7 mouse cellular contexts compared by ENCODE assay signal in the genomic region with DNA sequence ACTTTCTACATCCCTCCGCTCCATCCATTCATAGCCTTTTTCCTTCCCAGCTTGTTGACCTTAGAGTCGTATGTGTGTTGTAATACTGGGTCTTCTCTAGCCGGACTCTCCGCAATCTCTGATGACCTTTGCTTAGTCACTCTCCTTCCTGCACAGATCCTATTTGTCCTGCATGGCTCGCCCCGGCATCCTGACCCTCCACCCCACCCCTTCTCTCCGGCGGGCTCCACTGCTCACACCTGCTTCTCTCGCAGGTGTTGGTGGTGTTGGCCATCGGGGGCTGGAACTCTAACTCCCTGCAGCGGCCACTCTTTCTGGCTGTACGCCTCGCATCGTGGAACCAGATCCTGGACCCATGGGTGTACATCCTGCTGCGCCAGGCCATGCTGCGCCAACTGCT. TPM values are rescaled to one million over a fixed set of nuclear protein-coding genes. Genes with fewer than 3 reads are reported as not detected.
A peak's percentile ranks its signal among the peaks of the same experiment; 100 is the strongest.
DNase-seq lines count a peak whose midpoint lies in the region; ATAC-seq lines count a peak whose summit lies in the region.

No protein-coding gene starts in this region.

- DNase-seq in hindbrain, embryonic 10.5 days (ENCODE audit: low spot score), result no peak
- no peak for DNase-seq in hindbrain, embryonic 11.5 days (ENCODE audit: low spot score)
- no peak for DNase-seq in midbrain, embryonic 14.5 days
- DNase-seq in c-Kit-positive CD71-positive TER-119-positive erythroid progenitor cells, embryonic 14.5 days (ENCODE audit: low spot score), result no peak
- no peak for DNase-seq in testis, postnatal 14 days (ENCODE audit: low spot score)

- H3K4me2 ChIP-seq in hindbrain, embryonic 16.5 days (ENCODE audit: low read length), result no peak overlapping the region
- H3K4me2 ChIP-seq in hindbrain, embryonic 11.5 days (replicated peaks; ENCODE audit: low read depth, low read length), result no peak overlapping the region; the same call in 1 of the 2 replicates
- no peak overlapping the region for H3K4me2 ChIP-seq in intestine, embryonic 16.5 days (ENCODE audit: low read depth, low read length)
- H3K4me2 ChIP-seq in midbrain, embryonic 14.5 days (ENCODE audit: low read length), result peak overlapping the region; percentile 67

- H3K36me3 ChIP-seq in hindbrain, embryonic 10.5 days, result peaks cover 54% of the 10 kb centered on the region
- peaks cover 32% of the 10 kb centered on the region for H3K36me3 ChIP-seq in hindbrain, embryonic 16.5 days (ENCODE audit: control insufficient read depth, insufficient read depth, low read length)
- H3K36me3 ChIP-seq in hindbrain, embryonic 11.5 days (ENCODE audit: control insufficient read depth, insufficient read depth, low read length), result no peaks in the 10 kb centered on the region
- H3K36me3 ChIP-seq in intestine, embryonic 16.5 days (ENCODE audit: control insufficient read depth, insufficient read depth, low read length), result peaks cover 18% of the 10 kb centered on the region
- peaks cover 52% of the 10 kb centered on the region for H3K36me3 ChIP-seq in midbrain, embryonic 14.5 days (ENCODE audit: control insufficient read depth, insufficient read depth, low read length)

- WGBS in hindbrain, embryonic 10.5 days, result 78% methylated on average over 16 of the region's 16 CpGs
- WGBS in hindbrain, embryonic 16.5 days, result 76% methylated on average over 16 of the region's 16 CpGs
- 79% methylated on average over 16 of the region's 16 CpGs for whole genome bisulfite sequencing in hindbrain, embryonic 11.5 days
- 74% methylated on average over 16 of the region's 16 CpGs for WGBS in intestine, embryonic 16.5 days
- 80% methylated on average over 16 of the region's 16 CpGs for WGBS in midbrain, embryonic 14.5 days

- ATAC-seq in hindbrain, embryonic 16.5 days, result no peak
- 0 out of 2 replicates have a peak, but pooled peaks have one; percentile 6 for ATAC-seq in hindbrain, embryonic 11.5 days (ENCODE audit: low FRiP score)
- 0 out of 2 replicates have a peak, but pooled peaks have one; percentile 0 for ATAC-seq in intestine, embryonic 16.5 days
- no peak for ATAC-seq in midbrain, embryonic 14.5 days (ENCODE audit: low FRiP score, low TSS enrichment)

- H3K9me3 ChIP-seq in hindbrain, embryonic 10.5 days, result no peaks in the 10 kb centered on the region
- H3K9me3 ChIP-seq in hindbrain, embryonic 16.5 days (ENCODE audit: control insufficient read depth, low read length), result no peaks in the 10 kb centered on the region
- H3K9me3 ChIP-seq in hindbrain, embryonic 11.5 days (ENCODE audit: control insufficient read depth, low read length), result no peaks in the 10 kb centered on the region
- H3K9me3 ChIP-seq in intestine, embryonic 16.5 days (ENCODE audit: control insufficient read depth, low read length), result no peaks in the 10 kb centered on the region
- H3K9me3 ChIP-seq in midbrain, embryonic 14.5 days (ENCODE audit: control insufficient read depth, low read length), result no peaks in the 10 kb centered on the region

- peak overlapping the region; percentile 80 for H3K27ac ChIP-seq in hindbrain, embryonic 10.5 days
- no peak overlapping the region for H3K27ac ChIP-seq in hindbrain, embryonic 16.5 days (ENCODE audit: low read depth, low read length)
- no peak overlapping the region for H3K27ac ChIP-seq in hindbrain, embryonic 11.5 days (ENCODE audit: low read depth, low read length)
- H3K27ac ChIP-seq in intestine, embryonic 16.5 days (ENCODE audit: low read length), result no peak overlapping the region
- no peak overlapping the region for H3K27ac ChIP-seq in midbrain, embryonic 14.5 days (replicated peaks; ENCODE audit: low read depth, low read length)

- H3K27me3 ChIP-seq in hindbrain, embryonic 10.5 days (ENCODE audit: insufficient read depth, poor library complexity, severe bottlenecking), result peaks cover 27% of the 10 kb centered on the region
- no peaks in the 10 kb centered on the region for H3K27me3 ChIP-seq in hindbrain, embryonic 16.5 days (replicated peaks; ENCODE audit: control insufficient read depth, insufficient read depth, low read length)
- H3K27me3 ChIP-seq in hindbrain, embryonic 11.5 days (ENCODE audit: control insufficient read depth, insufficient read depth, low read length), result peaks cover 6% of the 10 kb centered on the region
- H3K27me3 ChIP-seq in intestine, embryonic 16.5 days (replicated peaks; ENCODE audit: control insufficient read depth, insufficient read depth, low read length), result no peaks in the 10 kb centered on the region
- no peaks in the 10 kb centered on the region for H3K27me3 ChIP-seq in midbrain, embryonic 14.5 days (ENCODE audit: control insufficient read depth, insufficient read depth, low read length)

- peak overlapping the region; percentile 54; the same call in 1 of the 2 replicates for H3K4me3 ChIP-seq in hindbrain, embryonic 10.5 days
- no peak overlapping the region for H3K4me3 ChIP-seq in hindbrain, embryonic 16.5 days (ENCODE audit: low read length)
- 0 out of 2 replicates have a peak overlapping the region, but pooled peaks have one; percentile 31 for H3K4me3 ChIP-seq in hindbrain, embryonic 11.5 days (ENCODE audit: low read depth, low read length)
- H3K4me3 ChIP-seq in intestine, embryonic 16.5 days (ENCODE audit: low read length), result no peak overlapping the region
- H3K4me3 ChIP-seq in midbrain, embryonic 14.5 days (replicated peaks; ENCODE audit: low read depth, low read length), result no peak overlapping the region

- H3K9ac ChIP-seq in hindbrain, embryonic 16.5 days (ENCODE audit: low read depth, low read length), result no peak overlapping the region
- no peak overlapping the region; the same call in 1 of the 2 replicates for H3K9ac ChIP-seq in hindbrain, embryonic 11.5 days (ENCODE audit: low read depth, low read length)
- H3K9ac ChIP-seq in intestine, embryonic 16.5 days (ENCODE audit: low read depth, low read length), result no peak overlapping the region
- H3K9ac ChIP-seq in midbrain, embryonic 14.5 days (replicated peaks; ENCODE audit: low read length), result no peak overlapping the region; the same call in 1 of the 2 replicates

- peaks cover 37% of the 10 kb centered on the region for H3K4me1 ChIP-seq in hindbrain, embryonic 10.5 days (replicated peaks)
- H3K4me1 ChIP-seq in hindbrain, embryonic 16.5 days (ENCODE audit: control insufficient read depth, insufficient read depth, low read depth, low read length), result peaks cover 26% of the 10 kb centered on the region
- peaks cover 5% of the 10 kb centered on the region for H3K4me1 ChIP-seq in hindbrain, embryonic 11.5 days (replicated peaks; ENCODE audit: control insufficient read depth, insufficient read depth, low read length)
- peaks cover 47% of the 10 kb centered on the region for H3K4me1 ChIP-seq in intestine, embryonic 16.5 days (ENCODE audit: control insufficient read depth, insufficient read depth, low read length)
- H3K4me1 ChIP-seq in midbrain, embryonic 14.5 days (ENCODE audit: control insufficient read depth, insufficient read depth, low read length), result peaks cover 23% of the 10 kb centered on the region

RNA-seq across cellular contexts. Expression of a gene that starts 2.5 kb away (rescaled TPM):
- 0.58 and 0.62 TPM in 2 replicates for polyA plus RNA-seq in hindbrain, embryonic 10.5 days (2016; fragmentation: Nextera tagmentation; extraction: Ambion mirVana)
- 0.61 and 0.87 TPM in 2 replicates for polyA plus RNA-seq in hindbrain, embryonic 16.5 days (2015; fragmentation: Nextera tagmentation; extraction: Ambion mirVana)
- 0.49 and 1.0 TPM in 2 replicates for polyA plus RNA-seq in hindbrain, embryonic 11.5 days (2014; fragmentation: Nextera tagmentation; extraction: Ambion mirVana)
- 1.2 and 1.5 TPM in 2 replicates for polyA plus RNA-seq in intestine, embryonic 16.5 days (2015; fragmentation: Nextera tagmentation; extraction: Ambion mirVana)
- 0.72 and 1.3 TPM in 2 replicates for polyA plus RNA-seq in midbrain, embryonic 14.5 days (2014; fragmentation: Nextera tagmentation; extraction: Ambion mirVana)

RNA-seq across cellular contexts. Expression of a gene that starts 16.5 kb away (rescaled TPM):
- 221 and 240 TPM in 2 replicates for polyA plus RNA-seq in hindbrain, embryonic 10.5 days (2016; fragmentation: Nextera tagmentation; extraction: Ambion mirVana)
- 135 TPM in 2 replicates for polyA plus RNA-seq in hindbrain, embryonic 16.5 days (2015; fragmentation: Nextera tagmentation; extraction: Ambion mirVana)
- polyA plus RNA-seq in hindbrain, embryonic 11.5 days (2014; fragmentation: Nextera tagmentation; extraction: Ambion mirVana), result 176 and 182 TPM in 2 replicates
- polyA plus RNA-seq in intestine, embryonic 16.5 days (2015; fragmentation: Nextera tagmentation; extraction: Ambion mirVana), result 153 and 171 TPM in 2 replicates
- 106 and 116 TPM in 2 replicates for polyA plus RNA-seq in midbrain, embryonic 14.5 days (2014; fragmentation: Nextera tagmentation; extraction: Ambion mirVana)

RNA-seq across cellular contexts. Expression of a gene that starts 30.0 kb away (rescaled TPM):
- 28.2 and 29.9 TPM in 2 replicates for polyA plus RNA-seq in hindbrain, embryonic 10.5 days (2016; fragmentation: Nextera tagmentation; extraction: Ambion mirVana)
- polyA plus RNA-seq in hindbrain, embryonic 16.5 days (2015; fragmentation: Nextera tagmentation; extraction: Ambion mirVana), result 21.2 and 24.6 TPM in 2 replicates
- polyA plus RNA-seq in hindbrain, embryonic 11.5 days (2014; fragmentation: Nextera tagmentation; extraction: Ambion mirVana), result 21.6 and 22.6 TPM in 2 replicates
- 19.9 and 29.6 TPM in 2 replicates for polyA plus RNA-seq in intestine, embryonic 16.5 days (2015; fragmentation: Nextera tagmentation; extraction: Ambion mirVana)
- polyA plus RNA-seq in midbrain, embryonic 14.5 days (2014; fragmentation: Nextera tagmentation; extraction: Ambion mirVana), result 26.6 TPM in 2 replicates

RNA-seq across cellular contexts. Expression of a gene that starts 46.0 kb away (rescaled TPM):
- polyA plus RNA-seq in hindbrain, embryonic 10.5 days (2016; fragmentation: Nextera tagmentation; extraction: Ambion mirVana), result 253 and 322 TPM in 2 replicates
- polyA plus RNA-seq in hindbrain, embryonic 16.5 days (2015; fragmentation: Nextera tagmentation; extraction: Ambion mirVana), result 92.6 and 97.9 TPM in 2 replicates
- polyA plus RNA-seq in hindbrain, embryonic 11.5 days (2014; fragmentation: Nextera tagmentation; extraction: Ambion mirVana), result 187 and 205 TPM in 2 replicates
- polyA plus RNA-seq in intestine, embryonic 16.5 days (2015; fragmentation: Nextera tagmentation; extraction: Ambion mirVana), result 204 and 224 TPM in 2 replicates
- polyA plus RNA-seq in midbrain, embryonic 14.5 days (2014; fragmentation: Nextera tagmentation; extraction: Ambion mirVana), result 109 and 113 TPM in 2 replicates

Comparison
In these comparisons a context has a peak if more than half of its experiments do, and no peak if none do; other contexts are left out.
1. H3K4me3 ChIP-seq: peak in hindbrain, embryonic 10.5 days (single experiment) and hindbrain, embryonic 11.5 days (single experiment); none in hindbrain, embryonic 16.5 days (single experiment), intestine, embryonic 16.5 days (single experiment) and midbrain, embryonic 14.5 days (single experiment).
2. ATAC-seq: peak in hindbrain, embryonic 11.5 days (single experiment) and intestine, embryonic 16.5 days (single experiment); none in hindbrain, embryonic 16.5 days (single experiment) and midbrain, embryonic 14.5 days (single experiment).